Mouse (Mus musculus): ENCODE results near the gene Tirap. TPM values are rescaled to one million over a fixed set of nuclear protein-coding genes. Genes with fewer than 3 reads are reported as not detected.

The Tirap gene
- total RNA-seq (2021) (1 to 10 TPM; 6.8 to 7.3 TPM), polyA plus RNA-seq (2012; rRNA removed) (10.2 and 11.7 TPM in 2 replicates)
- long read RNA-seq, partial matches to known transcripts, result 0 of 4 reads
- long read RNA-seq, other reads (novel, unspliced or antisense), result 0 of 4 reads

- DNase-seq, result peak; percentile 95
These were observed at the start of gene Tirap, which contains the start of gene Srpr for GRCm38 (mm10) chr9:35199772-35200471. Gene Tirap (minus strand): TSS chr9:35200291. Gene Srpr (plus strand): TSS chr9:35200175.

GRCm38 (mm10) chr9:35249476-35249875 is 49.4 kb upstream of the Tirap start:
- DNase-seq, result no peak

GRCm38 (mm10) chr9:35247405-35247804 is 47.3 kb upstream of the Tirap start:
- DNase-seq, result no peak

GRCm38 (mm10) chr9:35239734-35240133 is 39.6 kb upstream of the Tirap start:
- no peak for DNase-seq

- DNase-seq, result no peak
These were observed 39.0 kb upstream of the Tirap start for GRCm38 (mm10) chr9:35238915-35239571.

GRCm38 (mm10) chr9:35238371-35238770 is 38.3 kb upstream of the Tirap start:
- no peak for DNase-seq

GRCm38 (mm10) chr9:35235996-35236395 is 35.9 kb upstream of the Tirap start:
- DNase-seq, result no peak

GRCm38 (mm10) chr9:35228671-35229070 is 28.6 kb upstream of the Tirap start:
- no peak for DNase-seq

- DNase-seq, result no peak
These were observed 23.4 kb upstream of the Tirap start for GRCm38 (mm10) chr9:35223466-35223865.

GRCm38 (mm10) chr9:35217963-35218362 is 17.9 kb upstream of the Tirap start:
- no peak for DNase-seq

GRCm38 (mm10) chr9:35211573-35212511 is 11.8 kb upstream of the Tirap start:
- no peak for DNase-seq

- DNase-seq, result peak; percentile 99
These were observed 10.7 kb upstream of the Tirap start, which contains the start of gene Foxred1 for GRCm38 (mm10) chr9:35210542-35211474. Gene Foxred1 (minus strand): TSS chr9:35211055.

GRCm38 (mm10) chr9:35204421-35204820 is 4.3 kb upstream of the Tirap start:
- no peak for DNase-seq

- DNase-seq, result no peak
These were observed 3.4 kb upstream of the Tirap start for GRCm38 (mm10) chr9:35203536-35203935.

- DNase-seq, result no peak
These were observed 504 bp upstream of the Tirap start for GRCm38 (mm10) chr9:35200529-35201060.

GRCm38 (mm10) chr9:35198945-35199771 is 933 bp downstream of the Tirap start:
- no peak for DNase-seq

GRCm38 (mm10) chr9:35198351-35198750 is 1.7 kb downstream of the Tirap start:
- DNase-seq, result no peak

GRCm38 (mm10) chr9:35197625-35198024 is 2.5 kb downstream of the Tirap start:
- no peak for DNase-seq

- DNase-seq, result no peak
These were observed 6.0 kb downstream of the Tirap start for GRCm38 (mm10) chr9:35194048-35194447.

Data from adrenal gland, adult 2 months (tissue).